Mouse (Mus musculus): ENCODE measurements around the gene Gm128.

DNA sequence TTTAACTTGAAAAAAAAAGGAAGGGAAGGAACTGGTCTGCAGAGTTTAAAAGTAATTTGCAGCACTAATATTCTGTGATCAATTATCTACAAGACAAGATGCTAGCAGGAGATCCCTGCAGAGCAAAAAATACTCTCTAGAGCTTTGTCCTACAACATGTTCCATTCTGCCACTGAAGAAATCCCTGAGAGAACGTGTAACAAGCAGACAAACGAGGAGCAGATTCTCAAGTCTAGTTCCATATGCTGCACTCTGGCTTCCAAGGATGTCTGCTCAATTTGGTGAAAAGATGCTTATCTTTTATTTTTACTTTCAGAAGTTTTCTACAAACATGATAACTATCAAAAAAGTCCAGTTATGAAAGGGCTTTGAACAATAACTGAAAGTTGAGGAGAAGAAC is 40.8 kb downstream of the Gm128 start:
- TF ChIP-seq CTCF (IDR thresholded peaks at IDR 0.05; ENCODE audit: extremely low read depth, insufficient read depth, low read length) (no peak), POLR2A (IDR thresholded peaks at IDR 0.05; ENCODE audit: extremely low read depth, insufficient read depth, low read length) (no peak)
